Mouse (Mus musculus) left cerebral cortex, adult 2 months (tissue): ENCODE measurements at regions not wholly inside any gene's neighbourhood (a gene's known extent, or its start where the extent isn't known, plus 50 kb on each side); places are given as distances from the start of the nearest gene placed in this dataset.

Experiments used
- DNase-seq, 2 experiments: peaks; one replicate each; pipeline ENCODE4 v3.0.0; 2021 to 2022; ENCODE audit warnings: low spot score in 2 of 2, mixed read lengths in 1 of 2; ENCODE audit errors: extremely low spot score in 1 of 2
- H3K27ac ChIP-seq: fragments of 200-600 bp; 2 replicates; pipeline ENCODE4 v1.8.1; 2022
- H3K4me3 ChIP-seq: fragments of 200-600 bp; 2 replicates; pipeline ENCODE4 v1.8.1; 2022
- CTCF ChIP-seq: fragments of 200-600 bp; IDR thresholded peaks from 2 replicates; pipeline ENCODE4 v1.8.1; 2022; ENCODE audit warnings: antibody characterized with exemption, mild to moderate bottlenecking, moderate library complexity
- intact Hi-C: fragments of 180-260 bp; cut with DNase I; formaldehyde crosslinking; loops from one replicate; pipeline ENCODE4 v1.15.1; 2025

GRCm38 (mm10) chr14:85286203-85286602 lies 842.8 kb downstream of the Pcdh17 start:
- no peak overlapping the region for H3K4me3 ChIP-seq
- no peak for DNase-seq
- no peak overlapping the region for H3K27ac ChIP-seq
- no peak for TF ChIP-seq CTCF
- intact Hi-C loops = no loop called here

- TF ChIP-seq CTCF = no peak
- intact Hi-C loops = no loop called here
- H3K27ac ChIP-seq = no peak overlapping the region
- no peak for DNase-seq
- H3K4me3 ChIP-seq = no peak overlapping the region
These were observed 844.1 kb downstream of the Pcdh17 start for GRCm38 (mm10) chr14:85287460-85287859.

- DNase-seq = no peak
- intact Hi-C loops = no loop called here
- H3K27ac ChIP-seq = no peak overlapping the region
- no peak for TF ChIP-seq CTCF
- no peak overlapping the region for H3K4me3 ChIP-seq
These were observed 855.6 kb downstream of the Pcdh17 start for GRCm38 (mm10) chr14:85298991-85299390.

GRCm38 (mm10) chr14:85320679-85321078 lies 877.3 kb downstream of the Pcdh17 start:
- no peak for DNase-seq
- intact Hi-C loops = no loop called here
- no peak for TF ChIP-seq CTCF
- H3K27ac ChIP-seq = no peak overlapping the region
- H3K4me3 ChIP-seq = no peak overlapping the region

DNA sequence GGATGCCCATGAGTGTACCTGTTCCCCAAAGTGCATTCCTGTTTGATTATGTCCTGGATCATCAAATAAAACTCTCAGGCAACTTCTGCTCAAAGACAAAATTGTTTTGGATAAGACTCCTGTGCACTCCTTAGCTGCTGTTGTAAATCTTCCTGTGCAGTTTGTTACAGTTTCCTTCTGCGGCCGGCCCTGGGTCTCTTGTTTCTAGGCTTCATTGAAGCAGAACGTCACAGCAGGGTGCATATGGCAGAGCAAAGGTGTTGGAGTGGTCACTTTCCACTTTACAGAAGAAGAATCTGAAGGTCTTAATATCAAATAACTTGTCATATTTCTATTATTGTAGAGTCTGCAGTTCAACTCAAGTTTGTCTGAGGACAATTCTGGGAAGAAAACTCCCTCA lies 889.9 kb downstream of the Pcdh17 start:
- Histone ChIP-seq H3K4me3 (no peak overlapping the region), H3K27ac (no peak overlapping the region)
- TF ChIP-seq CTCF = no peak
- no peak for DNase-seq
- intact Hi-C loops = loop anchor here (5.0 kb wide), 1 partner anchor 49 kb away; no protein-coding TSS in a partner anchor

GRCm38 (mm10) chr14:85337182-85337581 lies 893.8 kb downstream of the Pcdh17 start:
- no peak for TF ChIP-seq CTCF
- intact Hi-C loops = no loop called here
- Histone ChIP-seq H3K27ac (no peak overlapping the region), H3K4me3 (no peak overlapping the region)
- DNase-seq = no peak

DNA sequence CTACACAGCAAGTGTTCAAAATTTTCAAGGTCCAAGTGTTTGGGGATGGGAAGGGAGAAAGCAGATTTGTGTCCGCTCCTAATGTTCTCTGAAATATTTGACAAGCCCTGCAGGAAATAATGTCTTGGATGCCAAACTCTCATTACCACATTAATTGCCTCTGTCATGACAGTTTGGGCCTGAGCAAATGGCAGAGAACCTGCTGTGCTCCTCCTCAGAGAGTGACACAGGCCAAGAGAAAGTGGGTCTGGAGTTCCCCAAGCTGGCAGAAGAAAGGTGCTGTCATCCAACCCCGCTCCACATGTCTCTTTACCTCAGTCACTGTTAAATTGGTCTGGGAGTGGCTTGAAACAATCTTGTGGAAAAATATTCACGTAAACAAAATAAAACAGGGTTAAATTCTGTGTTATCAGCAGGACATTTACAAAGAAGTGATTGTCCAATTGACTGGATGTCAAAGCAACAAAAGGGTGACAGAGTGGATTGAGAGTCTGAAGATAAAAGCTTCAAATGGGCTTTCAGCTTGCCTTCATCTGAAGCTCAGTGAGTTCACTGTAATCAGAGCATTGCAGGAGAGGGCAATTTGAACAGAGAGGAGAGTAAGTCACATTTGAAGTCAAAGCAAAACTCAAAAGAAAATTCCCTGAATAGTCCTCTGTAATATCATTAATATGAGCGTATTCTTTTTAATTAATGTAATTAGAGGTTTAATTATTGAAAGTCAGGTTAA lies 911.4 kb downstream of the Pcdh17 start:
- DNase-seq = no peak
- no peak for TF ChIP-seq CTCF
- intact Hi-C loops = no loop called here
- Histone ChIP-seq H3K27ac (no peak overlapping the region), H3K4me3 (no peak overlapping the region)

DNA sequence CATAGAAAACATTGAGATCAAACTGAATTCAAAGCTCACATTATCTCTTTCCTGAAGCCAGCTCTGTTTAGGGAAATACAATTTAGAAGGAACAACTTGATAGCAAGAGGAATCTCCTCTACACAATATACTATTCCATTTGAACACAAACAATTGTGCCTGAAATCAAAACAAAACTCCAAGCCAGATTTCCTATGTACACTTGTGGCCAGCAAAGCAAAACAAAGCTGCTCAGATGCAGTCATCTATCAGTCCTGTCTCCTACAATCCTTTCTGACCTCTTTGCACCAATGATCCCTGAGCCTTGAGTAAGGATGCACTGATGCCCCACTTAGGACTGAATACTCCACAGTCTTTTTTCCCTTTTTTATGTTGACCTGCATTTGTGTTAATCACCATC lies 920.2 kb downstream of the Pcdh17 start:
- DNase-seq = no peak
- intact Hi-C loops = no loop called here
- Histone ChIP-seq H3K4me3 (no peak overlapping the region), H3K27ac (no peak overlapping the region)
- TF ChIP-seq CTCF = no peak

DNA sequence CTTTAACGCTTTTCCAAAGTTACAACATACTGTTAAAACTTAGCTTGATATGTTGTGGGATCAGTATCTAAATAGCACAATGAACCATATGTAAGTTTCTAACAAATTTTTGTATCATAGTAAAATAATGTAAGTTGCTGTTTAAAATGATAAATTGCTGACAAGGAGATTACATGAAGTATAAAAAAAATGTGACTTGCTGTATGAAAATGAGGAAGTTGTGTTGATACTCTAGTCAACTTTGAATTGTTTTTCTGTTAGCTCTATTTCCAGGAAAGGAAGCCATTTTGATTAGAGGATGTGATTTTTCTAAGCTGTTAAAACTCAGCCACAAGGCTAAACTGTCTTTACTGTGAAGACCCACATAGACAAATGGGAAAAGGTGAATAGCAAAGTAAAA lies 929.9 kb downstream of the Pcdh17 start:
- Histone ChIP-seq H3K4me3 (no peak overlapping the region), H3K27ac (no peak overlapping the region)
- intact Hi-C loops = no loop called here
- no peak for DNase-seq
- no peak for TF ChIP-seq CTCF

DNA sequence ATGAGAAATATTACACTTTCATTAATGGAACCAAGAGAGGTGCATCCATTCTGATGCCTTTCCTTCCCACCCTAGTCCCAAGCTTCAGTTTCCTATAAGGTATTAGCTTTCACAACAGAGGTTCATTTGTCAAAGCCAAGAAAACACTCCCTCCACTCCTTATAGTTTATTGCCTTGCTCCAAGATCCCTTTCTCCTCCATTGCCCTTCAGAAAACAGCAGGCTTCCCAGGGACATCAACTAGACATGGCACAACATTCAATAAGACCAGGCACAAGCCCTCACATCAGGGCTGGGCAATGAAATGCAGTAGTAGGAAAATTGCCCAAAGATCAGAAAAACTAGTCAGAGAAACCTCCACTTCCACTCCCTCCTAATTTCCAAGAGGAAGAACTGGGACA lies 960.3 kb downstream of the Pcdh17 start:
- no peak for DNase-seq
- Histone ChIP-seq H3K4me3 (no peak overlapping the region), H3K27ac (no peak overlapping the region)
- no peak for TF ChIP-seq CTCF
- intact Hi-C loops = no loop called here
